13 mouse cellular contexts compared by ENCODE assay signal in genomic region chr15:102515261-102515660, GRCm38 (mm10). TPM values are rescaled to one million over a fixed set of nuclear protein-coding genes. Genes with fewer than 3 reads are reported as not detected.
DNase-seq lines count a peak whose midpoint lies in the region; ATAC-seq and TF ChIP-seq lines count a peak whose summit lies in the region.
"Had no signal": no experiment of that assay in that cellular context is flagged by ENCODE, and none has a peak within 500 bp of the region (broad histone marks: within the 10 kb centered on the region; RNA-seq: fewer than 3 reads in every experiment).

No protein-coding gene starts in this region.

- H3K4me3 ChIP-seq in lung, embryonic 14.5 days (ENCODE audit: low read depth, low read length) = peak overlapping the region; percentile 67
- H3K4me3 ChIP-seq in forebrain, embryonic 12.5 days (replicated peaks) = peak overlapping the region; percentile 72; the same call in 1 of the 2 replicates
- H3K4me3 ChIP-seq in hindbrain, embryonic 16.5 days (ENCODE audit: low read length) = peak overlapping the region; percentile 75
- H3K4me3 ChIP-seq in midbrain, postnatal 0 days (ENCODE audit: low read depth, low read length) = peak overlapping the region; percentile 66
- no peak overlapping the region for H3K4me3 ChIP-seq in heart, adult 2 months

- H3K79me2 ChIP-seq in heart, adult 2 months (replicated peaks; ENCODE audit: control insufficient read depth, insufficient read depth, low read length) = no peaks in the 10 kb centered on the region

- H3K36me3 ChIP-seq in lung, embryonic 14.5 days (ENCODE audit: insufficient read depth) = peaks cover 2% of the 10 kb centered on the region; the same call in 1 of the 2 replicates
- H3K36me3 ChIP-seq in forebrain, embryonic 12.5 days (replicated peaks) = no peaks in the 10 kb centered on the region
- no peaks in the 10 kb centered on the region for H3K36me3 ChIP-seq in hindbrain, embryonic 16.5 days (ENCODE audit: control insufficient read depth, insufficient read depth, low read length)
- H3K36me3 ChIP-seq in midbrain, postnatal 0 days (ENCODE audit: insufficient read depth, low read length) = no peaks in the 10 kb centered on the region
- H3K36me3 ChIP-seq in heart, adult 2 months (ENCODE audit: control insufficient read depth, insufficient read depth, low read length) = no peaks in the 10 kb centered on the region

- no peaks in the 10 kb centered on the region for H3K27me3 ChIP-seq in lung, embryonic 14.5 days (ENCODE audit: insufficient read depth, low read length)
- H3K27me3 ChIP-seq in forebrain, embryonic 12.5 days = no peaks in the 10 kb centered on the region
- H3K27me3 ChIP-seq in hindbrain, embryonic 16.5 days (replicated peaks; ENCODE audit: control insufficient read depth, insufficient read depth, low read length) = no peaks in the 10 kb centered on the region
- no peaks in the 10 kb centered on the region for H3K27me3 ChIP-seq in midbrain, postnatal 0 days (ENCODE audit: insufficient read depth, low read length)
- no peaks in the 10 kb centered on the region for H3K27me3 ChIP-seq in heart, adult 2 months (ENCODE audit: control insufficient read depth, insufficient read depth, low read length)

- intact Hi-C loops in heart, adult 2 months (cut with DNase I) = loop anchor here (5.0 kb wide), 1 partner anchor 108 kb away; the partner anchor contains the start of gene Sp1

- DNase-seq in lung, embryonic 14.5 days = no peak
- DNase-seq in lung, adult 18-20 months = no peak
- no peak for DNase-seq in midbrain, postnatal 0 days (ENCODE audit: low spot score)
- DNase-seq in heart, adult 2 months = no peak
- no peak for DNase-seq in right cerebral cortex, adult 2 months (ENCODE audit: low spot score in 2 of 2)
- no peak for DNase-seq in urinary bladder, postnatal 4 days (ENCODE audit: low spot score in 2 of 2)
- DNase-seq: gastrocnemius, postnatal 25 days; lung, postnatal 14 days had no signal

- no peak for ATAC-seq in lung, embryonic 14.5 days (ENCODE audit: insufficient read depth)
- ATAC-seq in forebrain, embryonic 12.5 days (ENCODE audit: low FRiP score) = no peak
- no peak for ATAC-seq in hindbrain, embryonic 16.5 days
- no peak for ATAC-seq in midbrain, postnatal 0 days (ENCODE audit: low FRiP score)

- TF ChIP-seq CTCF in lung, embryonic 14.5 days (IDR thresholded peaks at IDR 0.05; ENCODE audit: low read depth) = no peak
- no peak for TF ChIP-seq CTCF in midbrain, postnatal 0 days (IDR thresholded peaks at IDR 0.05)
- TF ChIP-seq CTCF in heart, adult 2 months (IDR thresholded peaks at IDR 0.05) = no peak

- no peak overlapping the region for H3K9ac ChIP-seq in lung, embryonic 14.5 days
- H3K9ac ChIP-seq in forebrain, embryonic 12.5 days = 0 out of 2 replicates have a peak overlapping the region, but pooled peaks have one; percentile 87
- H3K9ac ChIP-seq in hindbrain, embryonic 16.5 days (ENCODE audit: low read depth, low read length) = 0 out of 2 replicates have a peak overlapping the region, but pooled peaks have one; percentile 33
- H3K9ac ChIP-seq in midbrain, postnatal 0 days (replicated peaks; ENCODE audit: low read length, poor library complexity, severe bottlenecking) = 0 out of 2 replicates have a peak overlapping the region, but pooled peaks have one; percentile 86
- no peak overlapping the region for H3K9ac ChIP-seq in heart, adult 2 months (ENCODE audit: low read depth, low read length)

- H3K4me1 ChIP-seq in lung, embryonic 14.5 days (ENCODE audit: insufficient read depth) = peaks cover 15% of the 10 kb centered on the region
- peaks cover 77% of the 10 kb centered on the region for H3K4me1 ChIP-seq in forebrain, embryonic 12.5 days
- peaks cover 52% of the 10 kb centered on the region for H3K4me1 ChIP-seq in hindbrain, embryonic 16.5 days (ENCODE audit: control insufficient read depth, insufficient read depth, low read depth, low read length)
- peaks cover 28% of the 10 kb centered on the region for H3K4me1 ChIP-seq in midbrain, postnatal 0 days (ENCODE audit: insufficient read depth, low read length)
- H3K4me1 ChIP-seq in heart, adult 2 months (ENCODE audit: control insufficient read depth, insufficient read depth, low read length) = peaks cover 2% of the 10 kb centered on the region; the same call in 1 of the 2 replicates

- 82% methylated on average over 2 of the region's 2 CpGs for WGBS in lung, embryonic 14.5 days
- 89% methylated on average over 2 of the region's 2 CpGs for WGBS in forebrain, embryonic 12.5 days
- WGBS in hindbrain, embryonic 16.5 days = 85% methylated on average over 2 of the region's 2 CpGs
- WGBS in midbrain, postnatal 0 days = 86% methylated on average over 2 of the region's 2 CpGs
- 91% methylated on average over 2 of the region's 2 CpGs for WGBS in heart, adult 2 months

- peak overlapping the region; percentile 91 for H3K4me2 ChIP-seq in lung, embryonic 14.5 days
- H3K4me2 ChIP-seq in forebrain, embryonic 12.5 days = peak overlapping the region; percentile 64
- H3K4me2 ChIP-seq in hindbrain, embryonic 16.5 days (ENCODE audit: low read length) = peak overlapping the region; percentile 94
- peak overlapping the region; percentile 80 for H3K4me2 ChIP-seq in midbrain, postnatal 0 days (ENCODE audit: low read depth, low read length, poor library complexity, severe bottlenecking)

- no peak overlapping the region for H3K27ac ChIP-seq in lung, embryonic 14.5 days (ENCODE audit: low read depth)
- 0 out of 2 replicates have a peak overlapping the region, but pooled peaks have one; percentile 92 for H3K27ac ChIP-seq in forebrain, embryonic 12.5 days
- H3K27ac ChIP-seq in hindbrain, embryonic 16.5 days (ENCODE audit: low read depth, low read length) = no peak overlapping the region
- H3K27ac ChIP-seq in midbrain, postnatal 0 days (ENCODE audit: low read depth, low read length) = no peak overlapping the region
- no peak overlapping the region for H3K27ac ChIP-seq in heart, adult 2 months

- no peaks in the 10 kb centered on the region for H3K9me3 ChIP-seq in lung, embryonic 14.5 days (ENCODE audit: low read depth, low read length)
- H3K9me3 ChIP-seq in forebrain, embryonic 12.5 days = no peaks in the 10 kb centered on the region
- H3K9me3 ChIP-seq in hindbrain, embryonic 16.5 days (ENCODE audit: control insufficient read depth, low read length) = no peaks in the 10 kb centered on the region
- no peaks in the 10 kb centered on the region for H3K9me3 ChIP-seq in midbrain, postnatal 0 days (ENCODE audit: low read length)

- TF ChIP-seq EP300 in heart, adult 2 months (IDR thresholded peaks at IDR 0.05; ENCODE audit: insufficient read depth, low read depth, low read length) = no peak

- no peak for TF ChIP-seq POLR2A in heart, adult 2 months (IDR thresholded peaks at IDR 0.05; ENCODE audit: insufficient read depth, low read depth, low read length)

RNA-seq across cellular contexts. Expression of gene Map3k12, which starts 1.6 kb away (rescaled TPM):
- polyA plus RNA-seq in lung, embryonic 14.5 days (2014; fragmentation: Nextera tagmentation; extraction: Ambion mirVana) = 13.2 and 13.9 TPM in 2 replicates
- 39.4 and 40.1 TPM in 2 replicates for polyA plus RNA-seq in forebrain, embryonic 12.5 days (2016; fragmentation: Nextera tagmentation; extraction: Ambion mirVana)
- 55.7 and 62.4 TPM in 2 replicates for polyA plus RNA-seq in hindbrain, embryonic 16.5 days (2015; fragmentation: Nextera tagmentation; extraction: Ambion mirVana)
- 73.3 and 82.1 TPM in 2 replicates for total RNA-seq in midbrain, postnatal 0 days (2014; rRNA removed)
- 49.7 and 50.1 TPM in 2 replicates for polyA plus RNA-seq in midbrain, postnatal 0 days (2015; fragmentation: Nextera tagmentation; extraction: Ambion mirVana)
- 1 to 10 TPM; 2.1 to 2.4 TPM for total RNA-seq in heart, adult 2 months (2021)
- 4.1 and 5.5 TPM in 2 replicates for polyA plus RNA-seq in heart, adult 2 months (2012; rRNA removed)

RNA-seq across cellular contexts. Expression of gene Tarbp2, which starts 2.7 kb away (rescaled TPM):
- polyA plus RNA-seq in lung, embryonic 14.5 days (2014; fragmentation: Nextera tagmentation; extraction: Ambion mirVana) = 74.5 and 81.2 TPM in 2 replicates
- 91.9 and 93.5 TPM in 2 replicates for polyA plus RNA-seq in forebrain, embryonic 12.5 days (2016; fragmentation: Nextera tagmentation; extraction: Ambion mirVana)
- 104 and 109 TPM in 2 replicates for polyA plus RNA-seq in hindbrain, embryonic 16.5 days (2015; fragmentation: Nextera tagmentation; extraction: Ambion mirVana)
- 78.4 and 96.9 TPM in 2 replicates for total RNA-seq in midbrain, postnatal 0 days (2014; rRNA removed)
- 107 and 116 TPM in 2 replicates for polyA plus RNA-seq in midbrain, postnatal 0 days (2015; fragmentation: Nextera tagmentation; extraction: Ambion mirVana)
- 10 to 100 TPM; 37.4 to 43.6 TPM for total RNA-seq in heart, adult 2 months (2021)
- 79.2 and 85.0 TPM in 2 replicates for polyA plus RNA-seq in heart, adult 2 months (2012; rRNA removed)

RNA-seq across cellular contexts. Expression of gene Npff, which starts 9.5 kb away (rescaled TPM):
- 1.9 and 2.9 TPM in 2 replicates for polyA plus RNA-seq in lung, embryonic 14.5 days (2014; fragmentation: Nextera tagmentation; extraction: Ambion mirVana)
- 2.7 and 2.9 TPM in 2 replicates for polyA plus RNA-seq in forebrain, embryonic 12.5 days (2016; fragmentation: Nextera tagmentation; extraction: Ambion mirVana)
- 4.1 and 5.0 TPM in 2 replicates for polyA plus RNA-seq in hindbrain, embryonic 16.5 days (2015; fragmentation: Nextera tagmentation; extraction: Ambion mirVana)
- total RNA-seq in midbrain, postnatal 0 days (2014; rRNA removed) = 2.6 and 2.7 TPM in 2 replicates
- polyA plus RNA-seq in midbrain, postnatal 0 days (2015; fragmentation: Nextera tagmentation; extraction: Ambion mirVana) = 0.99 and 1.3 TPM in 2 replicates
- 1 to 10 TPM in 1 of 2 experiments, under 1 TPM in 1; 0.50 to 1.4 TPM for total RNA-seq in heart, adult 2 months (2021)
- 5.1 and 6.3 TPM in 2 replicates for polyA plus RNA-seq in heart, adult 2 months (2012; rRNA removed)

RNA-seq across cellular contexts. Expression of gene Gm10337, which starts 11.7 kb away (rescaled TPM):
- not detected in 2 replicates for polyA plus RNA-seq in lung, embryonic 14.5 days (2014; fragmentation: Nextera tagmentation; extraction: Ambion mirVana)
- 3.9 and 7.9 TPM in 2 replicates for polyA plus RNA-seq in forebrain, embryonic 12.5 days (2016; fragmentation: Nextera tagmentation; extraction: Ambion mirVana)
- polyA plus RNA-seq in hindbrain, embryonic 16.5 days (2015; fragmentation: Nextera tagmentation; extraction: Ambion mirVana) = 8.1 and 21.8 TPM in 2 replicates
- not detected in 2 replicates for total RNA-seq in midbrain, postnatal 0 days (2014; rRNA removed)
- 15.9 and 18.2 TPM in 2 replicates for polyA plus RNA-seq in midbrain, postnatal 0 days (2015; fragmentation: Nextera tagmentation; extraction: Ambion mirVana)
- not detected for total RNA-seq in heart, adult 2 months (2021)
- polyA plus RNA-seq in heart, adult 2 months (2012; rRNA removed) = not detected in 2 replicates
- total RNA-seq: neutrophil, adult 5-6 weeks had no signal
- polyA plus RNA-seq: large intestine, adult 2 months; spleen, adult 2 months had no signal

RNA-seq across cellular contexts. Expression of gene Pcbp2, which starts 44.9 kb away (rescaled TPM):
- polyA plus RNA-seq in lung, embryonic 14.5 days (2014; fragmentation: Nextera tagmentation; extraction: Ambion mirVana) = 280 and 281 TPM in 2 replicates
- 191 and 192 TPM in 2 replicates for polyA plus RNA-seq in forebrain, embryonic 12.5 days (2016; fragmentation: Nextera tagmentation; extraction: Ambion mirVana)
- 120 TPM in 2 replicates for polyA plus RNA-seq in hindbrain, embryonic 16.5 days (2015; fragmentation: Nextera tagmentation; extraction: Ambion mirVana)
- total RNA-seq in midbrain, postnatal 0 days (2014; rRNA removed) = 150 and 181 TPM in 2 replicates
- polyA plus RNA-seq in midbrain, postnatal 0 days (2015; fragmentation: Nextera tagmentation; extraction: Ambion mirVana) = 90.3 and 103 TPM in 2 replicates
- 100 to 1,000 TPM; 442 to 494 TPM for total RNA-seq in heart, adult 2 months (2021)
- 384 and 453 TPM in 2 replicates for polyA plus RNA-seq in heart, adult 2 months (2012; rRNA removed)

Comparison
In these comparisons a context has a peak if more than half of its experiments do, and no peak if none do; other contexts are left out.
1. H3K9ac ChIP-seq: peak in forebrain, embryonic 12.5 days (single experiment), hindbrain, embryonic 16.5 days (single experiment) and midbrain, postnatal 0 days (single experiment); none in lung, embryonic 14.5 days (single experiment) and heart, adult 2 months (single experiment).
2. Peak in every context shown above with its lines, with median percentiles within 50 percentile points of each other: H3K4me2 ChIP-seq.